Mouse (Mus musculus) embryonic facial prominence, embryonic 11.5 days (tissue): ENCODE data around the gene Hoxa9. TPM values are rescaled to one million over a fixed set of nuclear protein-coding genes. Genes with fewer than 3 reads are reported as not detected.

Experiments
- ATAC-seq: fragments of 200-750 bp; cut with Nextera tagmentation; replicated peaks from 2 replicates; pipeline ENCODE4 v1.8.0; 2017; ENCODE audit warnings: low read depth; ENCODE audit not compliant: insufficient number of reproducible peaks, low FRiP score, low TSS enrichment
- DNase-seq: peaks from one replicate; pipeline ENCODE4 v3.0.0-alpha.2; 2015; ENCODE audit warnings: low spot score
- H3K27ac ChIP-seq: fragments of 300-500 bp; sonication (generic); replicated peaks from 2 replicates; pipeline ENCODE4 v1.5.1; 2014; ENCODE audit warnings: mild to moderate bottlenecking, low read depth, low read length, control low read depth
- H3K27me3 ChIP-seq: fragments of 300-500 bp; sonication (generic); 2 replicates; pipeline ENCODE4 v1.6.1; 2014; ENCODE audit warnings: mild to moderate bottlenecking, low read length, moderate library complexity, mixed read lengths; ENCODE audit not compliant: control insufficient read depth, insufficient read depth
- H3K36me3 ChIP-seq: fragments of 300-500 bp; sonication (generic); replicated peaks from 2 replicates; pipeline ENCODE4 v1.6.1; 2014; ENCODE audit warnings: low read depth, mild to moderate bottlenecking, low read length, moderate library complexity, mixed read lengths; ENCODE audit not compliant: control insufficient read depth, insufficient read depth
- H3K4me1 ChIP-seq: fragments of 300-500 bp; sonication (generic); 2 replicates; pipeline ENCODE4 v1.6.1; 2014; ENCODE audit warnings: low read length, mixed read lengths; ENCODE audit not compliant: control insufficient read depth, insufficient read depth
- H3K4me2 ChIP-seq: fragments of 300-500 bp; sonication (generic); 2 replicates; pipeline ENCODE4 v1.6.1; 2014; ENCODE audit warnings: low read depth, mild to moderate bottlenecking, control low read depth, low read length, moderate library complexity
- H3K4me3 ChIP-seq: fragments of 300-500 bp; sonication (generic); 2 replicates; pipeline ENCODE4 v1.5.1; 2014; ENCODE audit warnings: low read depth, low read length, control low read depth
- H3K9ac ChIP-seq: fragments of 300-500 bp; sonication (generic); replicated peaks from 2 replicates; pipeline ENCODE4 v1.6.1; 2014; ENCODE audit warnings: mild to moderate bottlenecking, control low read depth, low read length
- H3K9me3 ChIP-seq: fragments of 300-500 bp; sonication (generic); replicated peaks from 2 replicates; pipeline ENCODE4 v1.6.1; 2016; ENCODE audit warnings: mild to moderate bottlenecking, low read length, inconsistent platforms, mixed read lengths; ENCODE audit not compliant: control insufficient read depth
- WGBS: fragments of 180-500 bp; shearing (Covaris S2); extraction: QIAGEN DNeasy Blood & Tissue Kit; methylation state at CpG from one replicate; pipeline ENCODE4 v1.1.7; 2014; 5-methylcytosine and 5-hydroxymethylcytosine counted together
- polyA plus RNA-seq: library from polyadenylated mRNA; unstranded; fragments of >200 nt; fragmentation: Nextera tagmentation; extraction: Ambion mirVana; gene quantifications from 2 replicates; pipeline ENCODE4 v1.2.1, GENCODE M21; 2014

The Hoxa9 gene
- polyA plus RNA-seq, 1 experiment from 2014 or later = 0.11 TPM

- 2% methylated on average over 10 of the region's 10 CpGs for WGBS
- DNase-seq = no peak
- H3K27me3 ChIP-seq = peaks cover 89% of the 10 kb centered on the region
- no peaks in the 10 kb centered on the region for H3K36me3 ChIP-seq
- no peaks in the 10 kb centered on the region for H3K4me1 ChIP-seq
- ATAC-seq = no peak
- no peak overlapping the region for H3K27ac ChIP-seq
- no peak overlapping the region for H3K4me3 ChIP-seq
- H3K4me2 ChIP-seq = no peak overlapping the region
- H3K9me3 ChIP-seq = no peaks in the 10 kb centered on the region
- no peak overlapping the region for H3K9ac ChIP-seq
Observed at GRCm38 (mm10) chr6:52197271-52197670, 33.6 kb downstream of the Hoxa9 start.

- ATAC-seq = no peak
- Histone ChIP-seq H3K36me3 (no peaks in the 10 kb centered on the region), H3K9me3 (no peaks in the 10 kb centered on the region), H3K27me3 (peaks cover 90% of the 10 kb centered on the region), H3K9ac (no peak overlapping the region), H3K4me2 (no peak overlapping the region), H3K4me1 (no peaks in the 10 kb centered on the region; the same call in 1 of the 2 replicates), H3K27ac (no peak overlapping the region), H3K4me3 (no peak overlapping the region)
- under 1% methylated on average over 9 of the region's 9 CpGs for WGBS
- DNase-seq = no peak
Observed at GRCm38 (mm10) chr6:52196811-52197210, 34.1 kb downstream of the Hoxa9 start.

GRCm38 (mm10) chr6:52194690-52195089 is 36.2 kb downstream of the Hoxa9 start:
- peaks cover 88% of the 10 kb centered on the region for H3K27me3 ChIP-seq
- H3K9me3 ChIP-seq = no peaks in the 10 kb centered on the region
- H3K4me2 ChIP-seq = no peak overlapping the region
- ATAC-seq (no peak), DNase-seq (no peak)
- H3K4me1 ChIP-seq = peaks cover 2% of the 10 kb centered on the region; the same call in 1 of the 2 replicates
- no peaks in the 10 kb centered on the region for H3K36me3 ChIP-seq
- no peak overlapping the region for H3K4me3 ChIP-seq
- no peak overlapping the region for H3K9ac ChIP-seq
- 2% methylated on average over 10 of the region's 10 CpGs for WGBS
- no peak overlapping the region for H3K27ac ChIP-seq

GRCm38 (mm10) chr6:52191860-52192550 is 38.9 kb downstream of the Hoxa9 start:
- ATAC-seq = no peak
- no peak overlapping the region; the same call in 1 of the 2 replicates for H3K9ac ChIP-seq

GRCm38 (mm10) chr6:52190906-52191810 is 39.7 kb downstream of the Hoxa9 start, which contains the start of gene Hoxa4:
Hoxa4 (minus strand) TSS chr6:52191753.
- peak within 1 kb of the TSS; percentile 29 for H3K4me3 ChIP-seq
- no peak within 1 kb of the TSS; the same call in 1 of the 2 replicates for H3K9ac ChIP-seq
- no peaks in the 10 kb centered on the region for H3K9me3 ChIP-seq
- no peaks in the 10 kb centered on the region for H3K36me3 ChIP-seq
- H3K4me2 ChIP-seq = peak within 1 kb of the TSS; percentile 49
- ATAC-seq (no peak), DNase-seq (no peak)
- WGBS = under 1% methylated on average over 68 of the region's 102 CpGs
- peaks cover 2% of the 10 kb centered on the region; the same call in 1 of the 2 replicates for H3K4me1 ChIP-seq
- no peak within 1 kb of the TSS for H3K27ac ChIP-seq
- H3K27me3 ChIP-seq = peaks cover 89% of the 10 kb centered on the region

More at GRCm38 (mm10) chr6:52191860-52192550, 38.9 kb downstream of the Hoxa9 start:
- peak overlapping the region; percentile 49 for H3K4me2 ChIP-seq
- H3K9me3 ChIP-seq = no peaks in the 10 kb centered on the region
- no peak overlapping the region for H3K27ac ChIP-seq
- peak overlapping the region; percentile 29 for H3K4me3 ChIP-seq
- H3K27me3 ChIP-seq = peaks cover 88% of the 10 kb centered on the region
- DNase-seq = peak; percentile 83
- no peaks in the 10 kb centered on the region for H3K36me3 ChIP-seq
- peaks cover 2% of the 10 kb centered on the region; the same call in 1 of the 2 replicates for H3K4me1 ChIP-seq
- WGBS = under 1% methylated on average over 43 of the region's 55 CpGs

- WGBS = under 1% methylated on average over 23 of the region's 23 CpGs
- H3K4me2 ChIP-seq = no peak overlapping the region
- H3K36me3 ChIP-seq = no peaks in the 10 kb centered on the region
- no peaks in the 10 kb centered on the region for H3K9me3 ChIP-seq
- no peak overlapping the region for H3K9ac ChIP-seq
- peak overlapping the region; percentile 29; the same call in 1 of the 2 replicates for H3K4me3 ChIP-seq
- ATAC-seq = no peak
- no peak overlapping the region for H3K27ac ChIP-seq
- DNase-seq = no peak
- H3K4me1 ChIP-seq = peaks cover 2% of the 10 kb centered on the region; the same call in 1 of the 2 replicates
- H3K27me3 ChIP-seq = peaks cover 91% of the 10 kb centered on the region
Observed at GRCm38 (mm10) chr6:52190410-52190809, 40.5 kb downstream of the Hoxa9 start.

GRCm38 (mm10) chr6:52189909-52190308 is 41.0 kb downstream of the Hoxa9 start:
- no peak for DNase-seq
- no peak for ATAC-seq
- Histone ChIP-seq H3K27me3 (peaks cover 93% of the 10 kb centered on the region), H3K4me2 (no peak overlapping the region), H3K36me3 (no peaks in the 10 kb centered on the region), H3K4me1 (peaks cover 2% of the 10 kb centered on the region; the same call in 1 of the 2 replicates), H3K9me3 (no peaks in the 10 kb centered on the region), H3K27ac (no peak overlapping the region), H3K4me3 (no peak overlapping the region), H3K9ac (no peak overlapping the region)
- 7% methylated on average over 8 of the region's 8 CpGs for WGBS
